ENCODE assay signal across 1 mouse cellular context in the genomic region with DNA sequence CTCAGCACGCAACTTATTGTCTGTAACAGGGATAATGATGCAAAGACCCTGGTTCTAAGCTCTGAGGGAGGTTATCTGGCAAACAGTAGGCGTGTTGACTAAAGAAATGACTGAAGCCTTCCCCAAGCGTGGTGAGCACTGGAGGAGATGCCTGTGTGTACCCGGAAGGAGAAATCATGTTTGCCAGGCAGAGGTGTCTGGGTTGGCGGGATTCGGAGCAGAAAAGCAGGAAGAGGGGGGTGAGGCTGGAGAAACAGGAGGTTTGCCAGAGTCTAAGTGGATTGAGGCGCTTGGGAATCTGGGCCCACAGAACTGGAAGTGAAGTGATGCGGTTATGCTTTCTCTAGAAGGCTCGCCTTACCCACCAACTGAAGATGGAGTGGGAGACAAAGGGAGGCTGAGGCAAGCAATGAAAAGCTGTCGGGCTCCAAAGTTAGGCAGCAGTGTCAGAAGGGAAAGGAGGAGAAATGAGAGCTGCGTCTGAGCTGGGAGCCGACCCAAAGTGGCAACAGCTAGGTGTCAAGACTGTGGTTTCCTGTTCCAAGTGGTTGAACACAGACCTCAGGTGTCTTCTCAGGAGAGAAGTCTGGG.
A peak's percentile ranks its signal among the peaks of the same experiment; 100 is the strongest.
TF ChIP-seq lines count a peak whose summit lies in the region.

No protein-coding gene starts in this region.

TF ChIP-seq in CH12.LX, 34 proteins besides CTCF, POLR2A, EP300 and RAD21 (continued from another document):
- TF ChIP-seq UBTF (IDR thresholded peaks at IDR 0.05; ENCODE audit: low read depth, low read length), result no peak
- TF ChIP-seq USF1 (IDR thresholded peaks at IDR 0.05; ENCODE audit: low read depth, low read length), result no peak
- 0 out of 2 replicates have a peak, but pooled peaks have one; percentile 22 for TF ChIP-seq MAFK (IDR thresholded peaks at IDR 0.05; ENCODE audit: insufficient replicate concordance, low read length)
- 0 out of 2 replicates have a peak, but pooled peaks have one; percentile 35 for TF ChIP-seq SIN3A (IDR thresholded peaks at IDR 0.05; ENCODE audit: low read length)
- no peak; the same call in 1 of the 2 replicates for TF ChIP-seq CHD1 (IDR thresholded peaks at IDR 0.05; ENCODE audit: low read depth, low read length)
- no peak for TF ChIP-seq JUN (IDR thresholded peaks at IDR 0.05; ENCODE audit: insufficient read depth, low read depth, low read length)
- TF ChIP-seq CHD2 (IDR thresholded peaks at IDR 0.05; ENCODE audit: low read length), result no peak
- no peak for TF ChIP-seq JUND (conservative IDR thresholded peaks at IDR 0.05; ENCODE audit: low read depth, low read length)
- TF ChIP-seq MAZ (IDR thresholded peaks at IDR 0.05; ENCODE audit: low read depth, low read length), result no peak; the same call in 1 of the 2 replicates
- peak; percentile 60; the same call in 1 of the 2 replicates for TF ChIP-seq MXI1 (IDR thresholded peaks at IDR 0.05; ENCODE audit: low read depth, low read length)
- no peak for TF ChIP-seq PAX5 (IDR thresholded peaks at IDR 0.05; ENCODE audit: low read length)
- no peak for TF ChIP-seq TCF12 (IDR thresholded peaks at IDR 0.05; ENCODE audit: low read depth, low read length)
- no peak for TF ChIP-seq ZC3H11A (IDR thresholded peaks at IDR 0.05; ENCODE audit: low read depth, low read length)
- no peak for TF ChIP-seq KAT2A (IDR thresholded peaks at IDR 0.05; ENCODE audit: insufficient replicate concordance, low read length)
- no peak for TF ChIP-seq POLR2AphosphoS2 (IDR thresholded peaks at IDR 0.05; ENCODE audit: low read depth, low read length)
- 0 out of 2 replicates have a peak, but pooled peaks have one; percentile 42 for TF ChIP-seq ELF1 (IDR thresholded peaks at IDR 0.05; ENCODE audit: low read depth, low read length)
- TF ChIP-seq ETS1 (conservative IDR thresholded peaks at IDR 0.05; ENCODE audit: low read depth, low read length), result no peak
- no peak; the same call in 1 of the 2 replicates for TF ChIP-seq SMC3 (IDR thresholded peaks at IDR 0.05; ENCODE audit: low read depth, low read length)
- no peak for TF ChIP-seq USF2 (conservative IDR thresholded peaks at IDR 0.05; ENCODE audit: low read depth, low read length)
- no peak for TF ChIP-seq NRF1 (IDR thresholded peaks at IDR 0.05; ENCODE audit: low read depth, low read length)
- 0 out of 2 replicates have a peak, but pooled peaks have one; percentile 38 for TF ChIP-seq E2F4 (IDR thresholded peaks at IDR 0.05; ENCODE audit: insufficient replicate concordance, low read depth, low read length)
- no peak for TF ChIP-seq BHLHE40 (IDR thresholded peaks at IDR 0.05; ENCODE audit: low read depth, low read length)
- TF ChIP-seq ZKSCAN1 (IDR thresholded peaks at IDR 0.05; ENCODE audit: borderline replicate concordance, low read depth, low read length), result no peak
